Mouse (Mus musculus): ENCODE data around the gene Zfp655.
"Not testable (repeated sequence)": the region's sequence is repeated elsewhere in the genome, so short reads cannot be mapped to it uniquely, and the experiment has no call there.

DNA sequence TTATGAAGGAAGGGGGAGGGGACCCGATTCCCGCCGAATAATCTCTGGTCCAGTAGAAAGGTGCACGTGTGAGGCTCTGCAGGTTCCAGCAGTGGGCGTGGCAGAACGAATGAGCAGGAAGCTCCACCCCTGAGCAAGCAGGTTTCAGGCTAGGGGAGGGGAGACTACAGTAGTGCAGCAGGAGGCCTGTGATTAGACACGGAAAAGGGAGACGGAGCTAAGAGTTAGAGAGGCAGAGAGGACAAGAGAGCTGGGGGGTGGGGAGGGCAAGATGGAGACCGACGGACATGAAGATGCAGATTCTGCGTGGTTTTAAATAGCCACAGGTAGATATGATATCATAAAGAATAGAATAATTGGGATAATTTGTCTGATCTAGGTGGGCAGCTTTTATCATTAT, 23.1 kb upstream of the Zfp655 start:
- not testable (repeated sequence) for TF ChIP-seq EP300 (IDR thresholded peaks at IDR 0.05; ENCODE audit: low read length); BHLHE40 (IDR thresholded peaks at IDR 0.05; ENCODE audit: low read depth, low read length); HCFC1 (IDR thresholded peaks at IDR 0.05; ENCODE audit: low read depth, low read length); MAZ (IDR thresholded peaks at IDR 0.05; ENCODE audit: low read depth, low read length); CHD1 (IDR thresholded peaks at IDR 0.05; ENCODE audit: low read depth, low read length); CTCF (conservative IDR thresholded peaks at IDR 0.05 in 1 of 2, IDR thresholded peaks at IDR 0.05 in 1 of 2; ENCODE audit: low read depth in 2 of 2, low read length in 2 of 2); TCF12 (IDR thresholded peaks at IDR 0.05; ENCODE audit: low read depth, low read length); NELFE (IDR thresholded peaks at IDR 0.05; ENCODE audit: low read depth, low read length); POLR2A (IDR thresholded peaks at IDR 0.05; ENCODE audit: low read depth, low read length)
